Mouse (Mus musculus) limb, embryonic 12.5 days (tissue): Measurements from ENCODE around the gene Gpbar1. TPM values are rescaled to one million over a fixed set of nuclear protein-coding genes. Genes with fewer than 3 reads are reported as not detected.

Source experiments
- ATAC-seq: fragments of 200-750 bp; cut with Nextera tagmentation; 2 replicates; pipeline ENCODE4 v1.8.0; 2017; ENCODE audit warnings: low read depth, moderate TSS enrichment; ENCODE audit not compliant: insufficient number of reproducible peaks, insufficient read depth, low FRiP score, low TSS enrichment
- H3K27ac ChIP-seq: fragments of 300-500 bp; sonication (generic); 2 replicates; pipeline ENCODE4 v1.5.1; 2016; ENCODE audit warnings: mild to moderate bottlenecking, moderate library complexity
- H3K27me3 ChIP-seq: fragments of 300-500 bp; sonication (generic); 2 replicates; pipeline ENCODE4 v1.6.1; 2016; ENCODE audit warnings: mild to moderate bottlenecking, moderate library complexity
- H3K36me3 ChIP-seq: fragments of 300-500 bp; sonication (generic); 2 replicates; pipeline ENCODE4 v1.6.1; 2016; ENCODE audit warnings: mild to moderate bottlenecking, moderate library complexity
- H3K4me1 ChIP-seq: fragments of 300-500 bp; sonication (generic); replicated peaks from 2 replicates; pipeline ENCODE4 v1.6.1; 2016
- H3K4me2 ChIP-seq: fragments of 300-500 bp; sonication (generic); 2 replicates; pipeline ENCODE4 v1.6.1; 2016; ENCODE audit warnings: mild to moderate bottlenecking, moderate library complexity
- H3K4me3 ChIP-seq: fragments of 300-500 bp; sonication (generic); replicated peaks from 2 replicates; pipeline ENCODE4 v1.5.1; 2016; ENCODE audit warnings: mild to moderate bottlenecking
- H3K9ac ChIP-seq: fragments of 300-500 bp; sonication (generic); replicated peaks from 2 replicates; pipeline ENCODE4 v1.6.1; 2016; ENCODE audit warnings: mild to moderate bottlenecking, moderate library complexity
- H3K9me3 ChIP-seq: fragments of 300-500 bp; sonication (generic); 2 replicates; pipeline ENCODE4 v1.6.1; 2016; ENCODE audit warnings: mild to moderate bottlenecking, moderate library complexity
- WGBS: fragments of 180-500 bp; shearing (Covaris S2); methylation state at CpG from one replicate; pipeline ENCODE4 v1.1.7; 2016; 5-methylcytosine and 5-hydroxymethylcytosine counted together
- polyA plus RNA-seq: library from polyadenylated mRNA; unstranded; fragments of >200 nt; fragmentation: Nextera tagmentation; extraction: Ambion mirVana; gene quantifications from 2 replicates; pipeline ENCODE4 v1.2.1, GENCODE M21; 2016

Gpbar1 gene
- polyA plus RNA-seq, 1 experiment from 2014 or later, result 0.19 TPM

GRCm38 (mm10) chr1:74296477-74296876, 18.1 kb downstream of the Gpbar1 start:
- H3K27ac ChIP-seq, result peak overlapping the region; percentile 88
- no peak overlapping the region for H3K9ac ChIP-seq
- no peak for ATAC-seq
- peak overlapping the region; percentile 42 for H3K4me2 ChIP-seq
- 0 out of 2 replicates have a peak overlapping the region, but pooled peaks have one; percentile 7 for H3K4me3 ChIP-seq
- no peaks in the 10 kb centered on the region for H3K9me3 ChIP-seq
- 45% methylated on average over 6 of the region's 6 CpGs for WGBS
- peaks cover 27% of the 10 kb centered on the region for H3K4me1 ChIP-seq
- H3K27me3 ChIP-seq, result no peaks in the 10 kb centered on the region
- peaks cover 47% of the 10 kb centered on the region for H3K36me3 ChIP-seq

GRCm38 (mm10) chr1:74297269-74297668, 18.9 kb downstream of the Gpbar1 start:
- Histone ChIP-seq H3K9ac (no peak overlapping the region), H3K27ac (no peak overlapping the region; the same call in 1 of the 2 replicates), H3K4me3 (no peak overlapping the region), H3K4me2 (no peak overlapping the region), H3K9me3 (no peaks in the 10 kb centered on the region), H3K36me3 (peaks cover 39% of the 10 kb centered on the region), H3K4me1 (peaks cover 30% of the 10 kb centered on the region), H3K27me3 (no peaks in the 10 kb centered on the region)
- no peak for ATAC-seq
- WGBS, result 70% methylated on average over 3 of the region's 3 CpGs

GRCm38 (mm10) chr1:74298157-74298750, 19.9 kb downstream of the Gpbar1 start:
- Histone ChIP-seq H3K4me1 (peaks cover 39% of the 10 kb centered on the region), H3K36me3 (peaks cover 29% of the 10 kb centered on the region), H3K27ac (no peak overlapping the region), H3K9ac (no peak overlapping the region), H3K4me3 (no peak overlapping the region), H3K9me3 (no peaks in the 10 kb centered on the region), H3K4me2 (no peak overlapping the region), H3K27me3 (no peaks in the 10 kb centered on the region)
- no peak for ATAC-seq
- WGBS, result 91% methylated on average over 5 of the region's 5 CpGs

DNA sequence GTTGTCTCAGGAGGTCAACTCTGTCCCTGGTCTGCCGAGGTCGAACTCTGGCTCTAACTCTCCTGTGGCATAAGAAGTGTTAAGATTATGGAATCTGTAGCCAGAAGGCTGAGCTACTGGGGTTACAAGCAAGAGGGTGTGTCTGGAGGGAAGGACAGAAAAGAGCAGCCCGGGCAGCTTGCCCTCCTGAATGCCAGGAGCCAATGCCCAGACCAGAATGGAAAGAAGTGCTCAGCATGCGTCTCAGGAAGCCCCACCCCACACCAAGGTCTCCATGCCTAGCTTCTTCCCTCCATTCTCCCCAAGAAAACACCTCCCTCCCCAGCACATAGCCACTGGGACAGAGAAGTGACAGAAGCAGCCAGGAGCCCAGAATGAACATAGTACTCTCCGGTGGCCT, 20.6 kb downstream of the Gpbar1 start:
- H3K27me3 ChIP-seq, result no peaks in the 10 kb centered on the region
- no peak overlapping the region for H3K27ac ChIP-seq
- peaks cover 22% of the 10 kb centered on the region for H3K36me3 ChIP-seq
- no peak overlapping the region for H3K4me2 ChIP-seq
- no peak overlapping the region for H3K9ac ChIP-seq
- peaks cover 42% of the 10 kb centered on the region for H3K4me1 ChIP-seq
- no peak for ATAC-seq
- no peaks in the 10 kb centered on the region for H3K9me3 ChIP-seq
- 75% methylated on average over 5 of the region's 5 CpGs for WGBS
- H3K4me3 ChIP-seq, result no peak overlapping the region

- peaks cover 15% of the 10 kb centered on the region for H3K36me3 ChIP-seq
- no peaks in the 10 kb centered on the region for H3K27me3 ChIP-seq
- ATAC-seq, result no peak
- no peak overlapping the region for H3K9ac ChIP-seq
- no peak overlapping the region for H3K4me2 ChIP-seq
- WGBS, result 89% methylated on average over 6 of the region's 6 CpGs
- peaks cover 32% of the 10 kb centered on the region for H3K4me1 ChIP-seq
- H3K27ac ChIP-seq, result no peak overlapping the region
- no peak overlapping the region for H3K4me3 ChIP-seq
- H3K9me3 ChIP-seq, result no peaks in the 10 kb centered on the region
Observed at GRCm38 (mm10) chr1:74300347-74301110, 22.2 kb downstream of the Gpbar1 start.

- H3K27ac ChIP-seq, result no peak overlapping the region
- H3K27me3 ChIP-seq, result no peaks in the 10 kb centered on the region
- no peak overlapping the region for H3K4me3 ChIP-seq
- peaks cover 15% of the 10 kb centered on the region for H3K4me1 ChIP-seq
- 0 out of 2 replicates have a peak overlapping the region, but pooled peaks have one; percentile 79 for H3K4me2 ChIP-seq
- H3K36me3 ChIP-seq, result peaks cover 4% of the 10 kb centered on the region
- 73% methylated on average over 7 of the region's 7 CpGs for WGBS
- no peaks in the 10 kb centered on the region for H3K9me3 ChIP-seq
- ATAC-seq, result no peak
- no peak overlapping the region for H3K9ac ChIP-seq
Observed at GRCm38 (mm10) chr1:74302229-74302628, 23.9 kb downstream of the Gpbar1 start.

GRCm38 (mm10) chr1:74302835-74303234, 24.5 kb downstream of the Gpbar1 start:
- H3K4me2 ChIP-seq, result peak overlapping the region; percentile 79
- H3K27me3 ChIP-seq, result no peaks in the 10 kb centered on the region
- no peaks in the 10 kb centered on the region for H3K9me3 ChIP-seq
- 72% methylated on average over 2 of the region's 2 CpGs for WGBS
- H3K27ac ChIP-seq, result no peak overlapping the region
- H3K36me3 ChIP-seq, result no peaks in the 10 kb centered on the region; the same call in 1 of the 2 replicates
- no peak for ATAC-seq
- H3K4me1 ChIP-seq, result peaks cover 15% of the 10 kb centered on the region
- peak overlapping the region; percentile 67; the same call in 1 of the 2 replicates for H3K4me3 ChIP-seq
- H3K9ac ChIP-seq, result no peak overlapping the region

DNA sequence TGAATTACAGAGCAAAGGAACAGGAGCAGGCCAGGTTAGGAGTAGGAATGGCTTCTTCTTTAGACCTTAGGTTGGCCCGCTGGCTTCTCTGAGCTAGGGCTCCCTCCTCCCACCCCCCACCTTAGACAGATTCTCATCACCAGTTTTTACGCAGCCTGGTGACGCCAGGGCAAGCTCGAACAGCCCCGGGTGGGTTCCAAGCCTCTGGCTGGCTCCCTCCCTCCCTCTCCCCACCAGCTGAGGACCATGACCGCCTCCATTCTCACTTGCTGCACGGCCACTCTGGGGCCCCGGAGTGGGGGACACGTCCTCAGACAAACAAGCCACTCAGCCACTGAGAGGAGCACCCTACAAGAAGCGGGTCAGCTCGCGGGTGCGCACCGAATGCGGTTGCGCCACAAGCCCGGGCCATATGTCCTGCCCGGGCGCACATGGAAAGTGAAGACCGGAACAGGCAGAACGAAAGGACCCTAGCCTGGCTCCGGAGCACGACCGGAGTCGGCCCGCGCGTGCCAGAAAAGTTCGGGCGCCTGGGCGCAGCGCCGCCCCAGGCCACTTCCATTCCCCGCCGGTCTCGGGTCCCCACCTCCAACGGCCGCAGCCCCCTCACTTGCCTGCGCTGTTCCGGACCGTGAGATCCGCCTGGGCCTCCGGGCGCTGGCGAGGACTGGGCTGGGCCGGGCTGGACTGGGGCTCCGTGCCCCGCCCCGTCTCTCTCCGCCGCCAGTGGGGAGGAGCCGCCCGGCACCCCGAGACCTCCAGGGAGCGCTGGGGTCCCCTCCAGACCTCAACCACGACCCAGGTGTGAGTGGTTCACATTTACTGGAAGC, 25.4 kb downstream of the Gpbar1 start:
- under 1% methylated on average over 56 of the region's 56 CpGs for WGBS
- Histone ChIP-seq H3K9me3 (no peaks in the 10 kb centered on the region), H3K27me3 (no peaks in the 10 kb centered on the region), H3K4me1 (peaks cover 15% of the 10 kb centered on the region), H3K4me3 (peak overlapping the region; percentile 67), H3K9ac (peak overlapping the region; percentile 79), H3K27ac (peak overlapping the region; percentile 91), H3K4me2 (peak overlapping the region; percentile 79), H3K36me3 (no peaks in the 10 kb centered on the region)
- peak; percentile 80 for ATAC-seq

GRCm38 (mm10) chr1:74304339-74304790, 26.0 kb downstream of the Gpbar1 start:
- Histone ChIP-seq H3K9ac (peak overlapping the region; percentile 79), H3K36me3 (no peaks in the 10 kb centered on the region), H3K4me1 (peaks cover 15% of the 10 kb centered on the region), H3K27me3 (no peaks in the 10 kb centered on the region), H3K4me3 (peak overlapping the region; percentile 67), H3K9me3 (no peaks in the 10 kb centered on the region), H3K4me2 (peak overlapping the region; percentile 79), H3K27ac (peak overlapping the region; percentile 91)
- ATAC-seq, result no peak
- 5% methylated on average over 12 of the region's 12 CpGs for WGBS

- no peak overlapping the region for H3K27ac ChIP-seq
- no peak overlapping the region for H3K9ac ChIP-seq
- no peak overlapping the region for H3K4me2 ChIP-seq
- no peak overlapping the region for H3K4me3 ChIP-seq
- WGBS, result 57% methylated on average over 4 of the region's 4 CpGs
- ATAC-seq, result no peak
- no peaks in the 10 kb centered on the region for H3K9me3 ChIP-seq
- H3K27me3 ChIP-seq, result no peaks in the 10 kb centered on the region
- H3K4me1 ChIP-seq, result peaks cover 15% of the 10 kb centered on the region
- H3K36me3 ChIP-seq, result no peaks in the 10 kb centered on the region
Observed at GRCm38 (mm10) chr1:74304946-74305345, 26.6 kb downstream of the Gpbar1 start.

GRCm38 (mm10) chr1:74305522-74305921, 27.2 kb downstream of the Gpbar1 start, which contains the start of gene Tmbim1:
Gene Tmbim1 (minus strand): TSS chr1:74305622.
- Histone ChIP-seq H3K27ac (no peak within 1 kb of the TSS), H3K4me2 (peak within 1 kb of the TSS; percentile 79), H3K4me3 (peak within 1 kb of the TSS; percentile 67), H3K4me1 (peaks cover 15% of the 10 kb centered on the region), H3K9me3 (no peaks in the 10 kb centered on the region), H3K36me3 (no peaks in the 10 kb centered on the region), H3K9ac (no peak within 1 kb of the TSS), H3K27me3 (no peaks in the 10 kb centered on the region)
- WGBS, result 57% methylated on average over 2 of the region's 2 CpGs
- ATAC-seq, result no peak
